Mouse (Mus musculus): ENCODE results near the gene Map1lc3b. TPM values are rescaled to one million over a fixed set of nuclear protein-coding genes. Genes with fewer than 3 reads are reported as not detected.

Gene Map1lc3b
- total and polyA plus RNA-seq, 3 experiments: 56.4 to 68.8 TPM; not detected in 1

DNA sequence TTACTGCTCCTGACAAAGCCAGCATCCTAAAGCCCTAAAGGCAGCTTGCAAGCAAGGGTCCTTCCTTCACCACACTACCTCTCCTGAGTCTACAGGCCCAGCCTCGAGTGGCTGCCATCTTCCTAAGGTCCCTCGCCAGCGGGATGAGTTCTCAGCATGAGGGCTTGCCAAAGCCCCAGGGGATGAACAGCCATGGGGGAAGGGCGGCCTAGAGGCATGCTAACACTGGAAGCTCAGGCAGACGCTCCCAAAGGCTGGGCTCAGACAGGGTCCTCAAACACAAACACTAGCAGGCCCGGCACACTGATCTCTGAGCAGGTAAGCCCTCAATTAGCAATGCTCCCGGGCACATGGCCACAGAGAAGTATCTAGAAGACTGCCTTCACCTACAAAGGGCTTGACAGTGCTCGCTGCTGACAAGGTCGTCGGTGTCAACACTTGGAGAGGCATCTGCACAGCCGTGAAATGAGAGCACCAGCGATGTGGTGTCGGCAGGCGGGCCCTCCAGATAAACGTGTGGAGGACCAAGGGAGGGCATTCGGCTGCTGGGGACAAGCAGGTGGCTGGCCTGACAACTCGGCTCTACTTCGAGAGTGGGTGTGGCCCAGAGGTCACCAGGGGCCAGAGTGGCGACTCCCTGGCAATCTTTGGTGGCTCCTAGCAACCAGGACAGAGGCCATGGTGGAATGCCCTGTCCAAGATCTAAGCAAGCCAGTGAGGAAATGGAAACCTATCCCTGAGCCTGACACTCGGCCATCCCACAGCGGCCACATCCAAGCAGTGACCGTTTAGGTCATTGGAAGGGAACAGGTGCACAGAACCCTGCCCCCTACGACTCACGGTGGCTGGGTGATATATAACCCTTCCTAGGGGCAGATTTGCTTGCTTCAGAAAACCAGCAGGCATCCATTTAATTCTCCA is 38.8 kb upstream of the Map1lc3b start:
- no peak for DNase-seq (ENCODE audit: low read depth, low spot score)
- Histone ChIP-seq H3K36me3 (ENCODE audit: control insufficient read depth in 1 of 2, insufficient read depth in 2 of 2, low read length in 2 of 2) (no peaks in the 10 kb centered on the region; a peak in 1 of 4 replicates), H3K4me3 (ENCODE audit: control insufficient read depth in 1 of 2, insufficient read depth in 1 of 2, low read depth in 2 of 2, low read length in 2 of 2) (no peak overlapping the region), H3K9ac (ENCODE audit: control insufficient read depth, low read depth, low read length, poor library complexity, severe bottlenecking) (no peak overlapping the region), H3K9me3 (replicated peaks; ENCODE audit: insufficient read depth, low read length) (no peaks in the 10 kb centered on the region), H3K27ac (ENCODE audit: control insufficient read depth, low read depth, low read length) (no peak overlapping the region), H3K79me2 (ENCODE audit: control insufficient read depth, insufficient read depth, low read length, poor library complexity) (no peaks in the 10 kb centered on the region), H3K27me3 (ENCODE audit: control insufficient read depth in 1 of 2, insufficient read depth in 2 of 2, low read length in 2 of 2) (no peaks in the 10 kb centered on the region), H3K4me1 (ENCODE audit: control insufficient read depth in 1 of 2, insufficient read depth in 2 of 2, low read length in 2 of 2) (no peaks in the 10 kb centered on the region)
- no peak for TF ChIP-seq EP300 (IDR thresholded peaks at IDR 0.05; ENCODE audit: low read depth in 1 of 2, low read length in 2 of 2)
- TF ChIP-seq HCFC1 (IDR thresholded peaks at IDR 0.05; ENCODE audit: low read depth, low read length): no peak
- no peak for TF ChIP-seq USF1 (IDR thresholded peaks at IDR 0.05; ENCODE audit: low read depth, low read length)
- no peak for TF ChIP-seq CHD1 (IDR thresholded peaks at IDR 0.05; ENCODE audit: low read depth, low read length)
- TF ChIP-seq ZC3H11A (IDR thresholded peaks at IDR 0.05; ENCODE audit: low read depth, low read length): no peak
- no peak for TF ChIP-seq ZMIZ1 (IDR thresholded peaks at IDR 0.05; ENCODE audit: low read depth, low read length)
- TF ChIP-seq ELF1 (IDR thresholded peaks at IDR 0.05; ENCODE audit: low read depth, low read length): no peak
- no peak for TF ChIP-seq RAD21 (IDR thresholded peaks at IDR 0.05; ENCODE audit: low read depth, low read length)
- no peak for TF ChIP-seq POLR2AphosphoS2 (IDR thresholded peaks at IDR 0.05; ENCODE audit: low read length)
- no peak for TF ChIP-seq JUND (IDR thresholded peaks at IDR 0.05; ENCODE audit: low read depth, low read length)
- no peak for TF ChIP-seq MEF2A (IDR thresholded peaks at IDR 0.05; ENCODE audit: extremely low read depth, insufficient replicate concordance, low read depth, low read length, poor library complexity, severe bottlenecking)
- TF ChIP-seq POLR2A (IDR thresholded peaks at IDR 0.05; ENCODE audit: control insufficient read depth in 1 of 2, insufficient read depth in 1 of 2, low read depth in 1 of 2, low read length in 2 of 2, poor library complexity in 1 of 2): no peak
- no peak for TF ChIP-seq USF2 (IDR thresholded peaks at IDR 0.05; ENCODE audit: borderline replicate concordance in 1 of 2, insufficient read depth in 1 of 2, low read depth in 1 of 2, low read length in 2 of 2)
- no peak for TF ChIP-seq MAZ (IDR thresholded peaks at IDR 0.05; ENCODE audit: low read depth, low read length)
- TF ChIP-seq POLR2AphosphoS5 (IDR thresholded peaks at IDR 0.05; ENCODE audit: borderline replicate concordance, low read depth, low read length): no peak
- no peak for TF ChIP-seq BHLHE40 (IDR thresholded peaks at IDR 0.05; ENCODE audit: borderline replicate concordance, low read depth, low read length)
- TF ChIP-seq SMC3 (IDR thresholded peaks at IDR 0.05; ENCODE audit: low read depth, low read length): no peak
- TF ChIP-seq ZNF384 (IDR thresholded peaks at IDR 0.05; ENCODE audit: low read depth, low read length): no peak

DNA sequence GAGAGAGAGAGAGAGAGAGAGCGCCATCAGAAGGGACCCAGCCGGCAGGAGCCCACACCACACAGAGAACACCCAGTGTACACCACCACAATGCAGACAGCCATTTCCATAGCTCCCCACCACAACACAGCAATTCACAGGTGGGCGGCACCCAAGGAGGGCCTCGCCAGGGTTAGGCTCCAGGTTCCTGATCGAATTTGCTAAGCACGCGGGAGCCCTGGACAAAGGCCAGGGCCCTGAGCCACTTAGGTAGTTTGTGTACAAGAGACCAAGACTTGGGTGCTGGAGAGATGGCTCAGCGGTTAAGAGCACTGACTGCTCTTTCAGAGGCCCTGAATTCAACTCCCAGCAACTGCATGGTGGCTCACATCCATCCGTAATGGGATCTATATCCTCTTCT is 37.7 kb upstream of the Map1lc3b start:
- H3K36me3 ChIP-seq (ENCODE audit: control insufficient read depth in 1 of 2, insufficient read depth in 2 of 2, low read length in 2 of 2): no peaks in the 10 kb centered on the region; a peak in 1 of 4 replicates
- no peaks in the 10 kb centered on the region for H3K79me2 ChIP-seq (ENCODE audit: control insufficient read depth, insufficient read depth, low read length, poor library complexity)
- H3K9ac ChIP-seq (ENCODE audit: control insufficient read depth, low read depth, low read length, poor library complexity, severe bottlenecking): no peak overlapping the region
- no peaks in the 10 kb centered on the region for H3K4me1 ChIP-seq (ENCODE audit: control insufficient read depth in 1 of 2, insufficient read depth in 2 of 2, low read length in 2 of 2)
- H3K27ac ChIP-seq (ENCODE audit: control insufficient read depth, low read depth, low read length): no peak overlapping the region
- TF ChIP-seq MAFK (IDR thresholded peaks at IDR 0.05; ENCODE audit: borderline replicate concordance, low read depth, low read length) (no peak), ZC3H11A (IDR thresholded peaks at IDR 0.05; ENCODE audit: low read depth, low read length) (no peak), ELF1 (IDR thresholded peaks at IDR 0.05; ENCODE audit: low read depth, low read length) (no peak), TCF12 (IDR thresholded peaks at IDR 0.05; ENCODE audit: low read depth, low read length) (no peak), RAD21 (IDR thresholded peaks at IDR 0.05; ENCODE audit: low read depth, low read length) (no peak)
- no peaks in the 10 kb centered on the region for H3K27me3 ChIP-seq (ENCODE audit: control insufficient read depth in 1 of 2, insufficient read depth in 2 of 2, low read length in 2 of 2)
- no peak for DNase-seq (ENCODE audit: low read depth, low spot score)
- H3K4me3 ChIP-seq (ENCODE audit: control insufficient read depth in 1 of 2, insufficient read depth in 1 of 2, low read depth in 2 of 2, low read length in 2 of 2): no peak overlapping the region
- H3K9me3 ChIP-seq (replicated peaks; ENCODE audit: insufficient read depth, low read length): no peaks in the 10 kb centered on the region
